In the genomic region with DNA sequence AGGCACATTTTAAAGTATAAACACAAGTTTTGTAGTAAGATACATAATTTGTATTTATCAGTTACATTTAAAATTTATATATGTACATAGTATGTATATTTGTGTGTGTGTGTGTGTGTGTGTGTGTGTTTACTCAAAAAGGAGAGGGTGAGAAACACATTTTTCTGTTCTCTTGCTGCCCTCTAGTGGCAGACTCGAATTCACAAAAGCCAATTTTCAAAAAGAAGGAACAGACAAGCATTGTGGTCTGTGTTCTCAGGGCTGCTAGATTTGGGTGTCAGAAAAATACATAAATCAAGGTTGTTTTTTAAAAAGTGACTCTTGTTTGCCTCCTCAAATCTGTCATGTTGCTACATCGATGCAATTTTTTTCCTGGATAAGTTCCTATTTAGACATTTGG, we compare ENCODE assay signal across 8 mouse cellular contexts.
DNase-seq lines count a peak whose midpoint lies in the region; ATAC-seq and TF ChIP-seq lines count a peak whose summit lies in the region.

No protein-coding gene starts in this region.

- H3K4me1 ChIP-seq in midbrain, embryonic 10.5 days = no peaks in the 10 kb centered on the region
- H3K4me1 ChIP-seq in midbrain, embryonic 13.5 days (replicated peaks) = no peaks in the 10 kb centered on the region
- no peaks in the 10 kb centered on the region for H3K4me1 ChIP-seq in lung, postnatal 0 days (ENCODE audit: insufficient read depth, low read depth, low read length)

- H3K36me3 ChIP-seq in midbrain, embryonic 10.5 days = no peaks in the 10 kb centered on the region
- no peaks in the 10 kb centered on the region for H3K36me3 ChIP-seq in midbrain, embryonic 13.5 days
- no peaks in the 10 kb centered on the region for H3K36me3 ChIP-seq in lung, postnatal 0 days (ENCODE audit: insufficient read depth, low read length)

- no peak overlapping the region for H3K9ac ChIP-seq in midbrain, embryonic 13.5 days (replicated peaks)
- H3K9ac ChIP-seq in lung, postnatal 0 days (replicated peaks; ENCODE audit: low read depth) = no peak overlapping the region

- ATAC-seq in midbrain, embryonic 13.5 days = no peak
- no peak for ATAC-seq in lung, postnatal 0 days
- ATAC-seq in monocyte, adult 5-6 weeks (replicated peaks; ENCODE audit: insufficient number of reproducible peaks, low FRiP score, low TSS enrichment, poor library complexity, severe bottlenecking) = no peak

- no peaks in the 10 kb centered on the region for H3K27me3 ChIP-seq in midbrain, embryonic 10.5 days (ENCODE audit: low read depth, poor library complexity, severe bottlenecking)
- H3K27me3 ChIP-seq in midbrain, embryonic 13.5 days = no peaks in the 10 kb centered on the region
- no peaks in the 10 kb centered on the region for H3K27me3 ChIP-seq in lung, postnatal 0 days (replicated peaks; ENCODE audit: insufficient read depth, low read length)

- H3K27ac ChIP-seq in midbrain, embryonic 10.5 days (replicated peaks) = no peak overlapping the region
- H3K27ac ChIP-seq in midbrain, embryonic 13.5 days = no peak overlapping the region
- H3K27ac ChIP-seq in lung, postnatal 0 days (ENCODE audit: low read length) = no peak overlapping the region

- H3K4me3 ChIP-seq in midbrain, embryonic 10.5 days = no peak overlapping the region
- H3K4me3 ChIP-seq in midbrain, embryonic 13.5 days (replicated peaks) = no peak overlapping the region
- no peak overlapping the region for H3K4me3 ChIP-seq in lung, postnatal 0 days (ENCODE audit: low read depth, low read length)

- TF ChIP-seq EP300 in lung, postnatal 0 days (IDR thresholded peaks at IDR 0.05) = no peak

- DNase-seq in cerebellum, adult 8-10 months = peak; percentile 7
- DNase-seq in cerebellum, adult 11-12 months = no peak
- peak; percentile 12 for DNase-seq in midbrain, embryonic 10.5 days (ENCODE audit: low spot score)
- DNase-seq in adrenal gland, postnatal 36 days = peak; percentile 1 to 37
- DNase-seq in kidney, adult 8-10 months = peak; percentile 12 to 40
- DNase-seq in lung, postnatal 0 days (ENCODE audit: low spot score) = peak; percentile 27

- no peak overlapping the region for H3K4me2 ChIP-seq in midbrain, embryonic 13.5 days (replicated peaks)
- no peak overlapping the region for H3K4me2 ChIP-seq in lung, postnatal 0 days (replicated peaks; ENCODE audit: low read depth, low read length)

- peak; percentile 62 for TF ChIP-seq CTCF in lung, postnatal 0 days (IDR thresholded peaks at IDR 0.05)

- WGBS in midbrain, embryonic 10.5 days = 9% methylated on average over 2 of the region's 2 CpGs
- 3% methylated on average over 2 of the region's 2 CpGs for WGBS in midbrain, embryonic 13.5 days
- 9% methylated on average over 2 of the region's 2 CpGs for WGBS in lung, postnatal 0 days

- no peaks in the 10 kb centered on the region for H3K9me3 ChIP-seq in midbrain, embryonic 10.5 days (replicated peaks)
- no peaks in the 10 kb centered on the region for H3K9me3 ChIP-seq in midbrain, embryonic 13.5 days
- H3K9me3 ChIP-seq in lung, postnatal 0 days (ENCODE audit: low read length) = no peaks in the 10 kb centered on the region
